Mouse (Mus musculus) heart, adult 18-20 months (tissue): ENCODE measurements around the gene Gm5108. TPM values are rescaled to one million over a fixed set of nuclear protein-coding genes. Genes with fewer than 3 reads are reported as not detected.

Source experiments
- DNase-seq, 2 experiments: peaks; one replicate each; pipeline ENCODE4 v3.0.0; 2021 to 2022; ENCODE audit warnings: mixed read lengths in 1 of 2
- long read RNA-seq, 2 experiments: library from polyadenylated mRNA; stranded (forward); transcript quantifications; one replicate each; pipeline ENCODE4 v2.0.0; 2021
- total RNA-seq, 2 experiments: library from RNA; stranded (reverse); gene quantifications; 2 replicates each; pipeline ENCODE4 v1.2.3; 2021

Gene Gm5108
- total RNA-seq: not detected
- long read RNA-seq, experiment 1: 0 reads
- long read RNA-seq, experiment 2: 0 reads

- DNase-seq: no peak
Observed at GRCm38 (mm10) chr5:67941369-67941768, at the start of gene Gm5108. Gene Gm5108, plus strand, starts transcription at chr5:67941669.

GRCm38 (mm10) chr5:67898921-67899320 lies 42.5 kb upstream of the Gm5108 start:
- DNase-seq: no peak

- DNase-seq: no peak
Observed at GRCm38 (mm10) chr5:67904555-67904954, 36.9 kb upstream of the Gm5108 start.

- DNase-seq: no peak
Observed at GRCm38 (mm10) chr5:67930584-67930983, 10.9 kb upstream of the Gm5108 start.

- DNase-seq: peak in 1 of 2 experiments; percentile 24
Observed at GRCm38 (mm10) chr5:67931623-67932022, 9.8 kb upstream of the Gm5108 start.

- DNase-seq: peak in 1 of 2 experiments; percentile 31
Observed at GRCm38 (mm10) chr5:67943199-67943598, 1.7 kb downstream of the Gm5108 start.

GRCm38 (mm10) chr5:67944074-67944785 lies 2.8 kb downstream of the Gm5108 start:
- DNase-seq: no peak

GRCm38 (mm10) chr5:67946321-67946720 lies 4.9 kb downstream of the Gm5108 start, which contains the start of gene Gm21905:
Gene Gm21905, minus strand, starts transcription at chr5:67946421.
- DNase-seq: no peak

- peak in 1 of 2 experiments; percentile 5 for DNase-seq
Observed at GRCm38 (mm10) chr5:67947006-67947405, 5.5 kb downstream of the Gm5108 start.

GRCm38 (mm10) chr5:67948074-67948473 lies 6.6 kb downstream of the Gm5108 start:
- DNase-seq: no peak

- DNase-seq: no peak
Observed at GRCm38 (mm10) chr5:67954097-67954496, 12.6 kb downstream of the Gm5108 start.

- DNase-seq: no peak
Observed at GRCm38 (mm10) chr5:67955486-67955885, 14.0 kb downstream of the Gm5108 start.

GRCm38 (mm10) chr5:67961708-67962629 lies 20.5 kb downstream of the Gm5108 start:
- no peak for DNase-seq

GRCm38 (mm10) chr5:67969536-67969935 lies 28.1 kb downstream of the Gm5108 start:
- no peak for DNase-seq

GRCm38 (mm10) chr5:67981946-67982526 lies 40.6 kb downstream of the Gm5108 start:
- no peak for DNase-seq

- no peak for DNase-seq
Observed at GRCm38 (mm10) chr5:67990426-67990825, 49.0 kb downstream of the Gm5108 start.

GRCm38 (mm10) chr5:68002611-68003010 lies 61.1 kb downstream of the Gm5108 start:
- no peak for DNase-seq

- no peak for DNase-seq
Observed at GRCm38 (mm10) chr5:68003904-68004303, 62.4 kb downstream of the Gm5108 start.

- no peak for DNase-seq
Observed at GRCm38 (mm10) chr5:68004419-68004818, 63.0 kb downstream of the Gm5108 start.

GRCm38 (mm10) chr5:68007074-68007473 lies 65.6 kb downstream of the Gm5108 start:
- DNase-seq: no peak

GRCm38 (mm10) chr5:68011569-68011968 lies 70.1 kb downstream of the Gm5108 start:
- DNase-seq: peak; percentile 20 to 23

- peak; percentile 71 to 91 for DNase-seq
Observed at GRCm38 (mm10) chr5:68012618-68013017, 71.1 kb downstream of the Gm5108 start.

- DNase-seq: no peak
Observed at GRCm38 (mm10) chr5:68020870-68021269, 79.4 kb downstream of the Gm5108 start.
